Mouse (Mus musculus) ES-Bruce4 (cell line): ENCODE results near the gene Slc5a5.

ENCODE experiments used
- CTCF ChIP-seq: IDR thresholded peaks from one replicate; pipeline ENCODE4 v1.8.1; 2011; ENCODE audit warnings: low read depth, low read length
- EP300 ChIP-seq: IDR thresholded peaks from 2 replicates; pipeline ENCODE4 v1.6.1; 2011; ENCODE audit warnings: low read depth, low read length; ENCODE audit not compliant: insufficient read depth
- POLR2A ChIP-seq: IDR thresholded peaks from one replicate; pipeline ENCODE4 v1.8.1; 2011; ENCODE audit warnings: low read length; ENCODE audit not compliant: insufficient read depth

GRCm38 (mm10) chr8:70869601-70870041 is 22.9 kb downstream of the Slc5a5 start:
- TF ChIP-seq CTCF (peak; percentile 96), POLR2A (no peak), EP300 (peak; percentile 57; the same call in 1 of the 2 replicates)
